Mouse (Mus musculus): ENCODE data around the gene Vat1. TPM values are rescaled to one million over a fixed set of nuclear protein-coding genes. Genes with fewer than 3 reads are reported as not detected.
"Not testable (repeated sequence)": the region's sequence is repeated elsewhere in the genome, so short reads cannot be mapped to it uniquely, and the experiment has no call there.

Vat1 gene
- polyA plus RNA-seq, 2 experiments: 63.3 to 88.0 TPM

GRCm38 (mm10) chr11:101467477-101468262 lies 1.6 kb upstream of the Vat1 start:
- Histone ChIP-seq H3K4me1 (ENCODE audit: control insufficient read depth, insufficient read depth, low read length) (peaks cover 24% of the 10 kb centered on the region), H3K4me3 (replicated peaks; ENCODE audit: low read length) (peak overlapping the region; percentile 70), H3K9me3 (ENCODE audit: control insufficient read depth, low read length) (no peaks in the 10 kb centered on the region), H3K27ac (replicated peaks; ENCODE audit: low read depth, low read length) (no peak overlapping the region), H3K36me3 (ENCODE audit: control insufficient read depth, insufficient read depth, low read length) (no peaks in the 10 kb centered on the region), H3K4me2 (replicated peaks; ENCODE audit: low read depth, low read length, severe bottlenecking) (peak overlapping the region; percentile 95), H3K27me3 (ENCODE audit: control insufficient read depth, insufficient read depth, low read length) (no peaks in the 10 kb centered on the region), H3K9ac (ENCODE audit: low read depth, low read length, severe bottlenecking) (peak overlapping the region; percentile 61)
- TF ChIP-seq POLR2A (IDR thresholded peaks at IDR 0.05; ENCODE audit: borderline replicate concordance, extremely low read depth, insufficient read depth, insufficient read length): no peak
- under 1% methylated on average over 43 of the region's 54 CpGs for WGBS
- DNase-seq (ENCODE audit: low spot score) (peak; percentile 69), ATAC-seq (ENCODE audit: low FRiP score, low read depth) (peak; percentile 84)

- H3K36me3 ChIP-seq (ENCODE audit: control insufficient read depth, insufficient read depth, low read length); H3K27me3 ChIP-seq (ENCODE audit: control insufficient read depth, insufficient read depth, low read length); ATAC-seq (ENCODE audit: low FRiP score, low read depth); H3K9me3 ChIP-seq (ENCODE audit: control insufficient read depth, low read length); H3K27ac ChIP-seq (replicated peaks; ENCODE audit: low read depth, low read length); H3K9ac ChIP-seq (ENCODE audit: low read depth, low read length, severe bottlenecking); DNase-seq (ENCODE audit: low spot score): not testable (repeated sequence)
- peak overlapping the region; percentile 82 for H3K4me3 ChIP-seq (replicated peaks; ENCODE audit: low read length)
- 65% methylated on average over 5 of the region's 5 CpGs for WGBS
- H3K4me2 ChIP-seq (replicated peaks; ENCODE audit: low read depth, low read length, severe bottlenecking): peak overlapping the region; percentile 90
- peaks cover 24% of the 10 kb centered on the region for H3K4me1 ChIP-seq (ENCODE audit: control insufficient read depth, insufficient read depth, low read length)
Measured at GRCm38 (mm10) chr11:101466552-101466950, 521 bp upstream of the Vat1 start.

GRCm38 (mm10) chr11:101465101-101465868 lies 745 bp downstream of the Vat1 start:
- DNase-seq (ENCODE audit: low spot score) (peak; percentile 75), ATAC-seq (ENCODE audit: low FRiP score, low read depth) (peak; percentile 58)
- H3K4me2 ChIP-seq (replicated peaks; ENCODE audit: low read depth, low read length, severe bottlenecking): peak overlapping the region; percentile 90
- H3K27me3 ChIP-seq (ENCODE audit: control insufficient read depth, insufficient read depth, low read length): no peaks in the 10 kb centered on the region
- TF ChIP-seq POLR2A (IDR thresholded peaks at IDR 0.05; ENCODE audit: borderline replicate concordance, extremely low read depth, insufficient read depth, insufficient read length): no peak
- H3K27ac ChIP-seq (replicated peaks; ENCODE audit: low read depth, low read length): peak overlapping the region; percentile 76
- H3K9ac ChIP-seq (ENCODE audit: low read depth, low read length, severe bottlenecking): peak overlapping the region; percentile 64
- H3K9me3 ChIP-seq (ENCODE audit: control insufficient read depth, low read length): no peaks in the 10 kb centered on the region
- under 1% methylated on average over 49 of the region's 51 CpGs for WGBS
- H3K4me1 ChIP-seq (ENCODE audit: control insufficient read depth, insufficient read depth, low read length): peaks cover 24% of the 10 kb centered on the region
- peaks cover 22% of the 10 kb centered on the region for H3K36me3 ChIP-seq (ENCODE audit: control insufficient read depth, insufficient read depth, low read length)
- peak overlapping the region; percentile 82 for H3K4me3 ChIP-seq (replicated peaks; ENCODE audit: low read length)

GRCm38 (mm10) chr11:101464211-101465100 lies 1.6 kb downstream of the Vat1 start, which contains the start of gene Rnd2:
Gene Rnd2, plus strand, starts transcription at chr11:101464999.
- Histone ChIP-seq H3K36me3 (ENCODE audit: control insufficient read depth, insufficient read depth, low read length) (peaks cover 31% of the 10 kb centered on the region), H3K27ac (replicated peaks; ENCODE audit: low read depth, low read length) (peak within 1 kb of the TSS; percentile 76), H3K4me1 (ENCODE audit: control insufficient read depth, insufficient read depth, low read length) (peaks cover 24% of the 10 kb centered on the region), H3K9ac (ENCODE audit: low read depth, low read length, severe bottlenecking) (peak within 1 kb of the TSS; percentile 64), H3K4me2 (replicated peaks; ENCODE audit: low read depth, low read length, severe bottlenecking) (peak within 1 kb of the TSS; percentile 90), H3K9me3 (ENCODE audit: control insufficient read depth, low read length) (no peaks in the 10 kb centered on the region), H3K27me3 (ENCODE audit: control insufficient read depth, insufficient read depth, low read length) (no peaks in the 10 kb centered on the region), H3K4me3 (replicated peaks; ENCODE audit: low read length) (peak within 1 kb of the TSS; percentile 82)
- 8% methylated on average over 12 of the region's 12 CpGs for WGBS
- TF ChIP-seq POLR2A (IDR thresholded peaks at IDR 0.05; ENCODE audit: borderline replicate concordance, extremely low read depth, insufficient read depth, insufficient read length): no peak
- DNase-seq (ENCODE audit: low spot score): peak; percentile 20
- 0 out of 2 replicates have a peak, but pooled peaks have one; percentile 0 for ATAC-seq (ENCODE audit: low FRiP score, low read depth)

Measured in limb, embryonic 14.5 days (tissue).